Mouse (Mus musculus) MEL (cell line): Measurements from ENCODE around the gene Cwh43. TPM values are rescaled to one million over a fixed set of nuclear protein-coding genes. Genes with fewer than 3 reads are reported as not detected.

Source experiments
- DNase-seq: peaks from one replicate; pipeline ENCODE4 v3.0.0; 2011; ENCODE audit warnings: low read depth, low spot score
- H3K27ac ChIP-seq: 2 replicates; pipeline ENCODE4 v1.5.1; 2012; ENCODE audit warnings: low read depth, mild to moderate bottlenecking, control low read depth, low read length, moderate library complexity; ENCODE audit not compliant: control insufficient read depth
- H3K27me3 ChIP-seq, 2 experiments: fragments of 150-350 bp in 1 of 2; sonication (generic) in 1 of 2; 2 replicates each; pipeline ENCODE4 v1.6.1; 2012; ENCODE audit warnings: low read length in 2 of 2, mild to moderate bottlenecking in 2 of 2, improper control_type of control experiment in 1 of 2, moderate library complexity in 1 of 2; ENCODE audit not compliant: insufficient read depth in 2 of 2, control insufficient read depth in 1 of 2
- H3K36me3 ChIP-seq, 2 experiments: 2 replicates each; pipeline ENCODE4 v1.6.1; 2012 to 2014; ENCODE audit warnings: low read length in 2 of 2, improper control_type of control experiment in 1 of 2, inconsistent platforms in 1 of 2, mild to moderate bottlenecking in 1 of 2; ENCODE audit not compliant: insufficient read depth in 2 of 2, control insufficient read depth in 1 of 2
- H3K4me1 ChIP-seq, 2 experiments: fragments of 150-350 bp in 1 of 2; sonication (generic) in 1 of 2; 2 replicates each; pipeline ENCODE4 v1.6.1; 2012; ENCODE audit warnings: low read length in 2 of 2, improper control_type of control experiment in 1 of 2, mild to moderate bottlenecking in 1 of 2; ENCODE audit not compliant: insufficient read depth in 2 of 2, control insufficient read depth in 1 of 2
- H3K4me3 ChIP-seq, 2 experiments: fragments of 150-350 bp in 1 of 2; sonication (generic) in 1 of 2; 2 replicates each; pipeline ENCODE4 v1.5.1; 2012; ENCODE audit warnings: low read depth in 2 of 2, low read length in 2 of 2, mild to moderate bottlenecking in 2 of 2, moderate library complexity in 2 of 2, control low read depth in 1 of 2, improper control_type of control experiment in 1 of 2; ENCODE audit not compliant: control insufficient read depth in 1 of 2, insufficient read depth in 1 of 2
- H3K79me2 ChIP-seq: 2 replicates; pipeline ENCODE4 v1.6.1; 2012; ENCODE audit warnings: mild to moderate bottlenecking, low read length, moderate library complexity; ENCODE audit not compliant: control insufficient read depth, poor library complexity, insufficient read depth
- H3K9ac ChIP-seq: 2 replicates; pipeline ENCODE4 v1.6.1; 2012; ENCODE audit warnings: low read depth, mild to moderate bottlenecking, control low read depth, low read length, moderate library complexity; ENCODE audit not compliant: control insufficient read depth, poor library complexity, severe bottlenecking
- H3K9me3 ChIP-seq: fragments of 150-350 bp; sonication (generic); replicated peaks from 2 replicates; pipeline ENCODE4 v1.6.1; 2012; ENCODE audit warnings: mild to moderate bottlenecking, low read length, improper control_type of control experiment, moderate library complexity; ENCODE audit not compliant: insufficient read depth
- CHD1 ChIP-seq: IDR thresholded peaks from 2 replicates; pipeline ENCODE4 v1.6.1; 2012; ENCODE audit warnings: low read depth, mild to moderate bottlenecking, inconsistent platforms, low read length, improper control_type of control experiment
- CHD2 ChIP-seq: IDR thresholded peaks from 2 replicates; pipeline ENCODE4 v1.6.1; 2011; ENCODE audit warnings: low read length, improper control_type of control experiment
- CTCF ChIP-seq, 3 experiments: IDR thresholded peaks in 2 of 3; conservative IDR thresholded peaks in 1 of 3; 2 replicates each; pipeline ENCODE4 v1.5.1; 2011 to 2012; ENCODE audit warnings: low read length in 3 of 3, low read depth in 2 of 3, mild to moderate bottlenecking in 2 of 3, improper control_type of control experiment in 1 of 3, inconsistent platforms in 1 of 3, mixed read lengths in 1 of 3, moderate library complexity in 1 of 3; ENCODE audit not compliant: control insufficient read depth in 1 of 3, insufficient read depth in 1 of 3, poor library complexity in 1 of 3, severe bottlenecking in 1 of 3
- E2F4 ChIP-seq: IDR thresholded peaks from 2 replicates; pipeline ENCODE4 v1.6.1; 2011; ENCODE audit warnings: low read depth, low read length, improper control_type of control experiment, borderline replicate concordance
- ELF1 ChIP-seq: IDR thresholded peaks from 2 replicates; pipeline ENCODE4 v1.6.1; 2014; ENCODE audit warnings: low read depth, mild to moderate bottlenecking, inconsistent platforms, low read length, improper control_type of control experiment, moderate library complexity
- EP300 ChIP-seq, 2 experiments: IDR thresholded peaks; 2 replicates each; pipeline ENCODE4 v1.6.1; 2011; ENCODE audit warnings: improper control_type of control experiment in 2 of 2, low read length in 2 of 2, low read depth in 1 of 2, mild to moderate bottlenecking in 1 of 2
- ETS1 ChIP-seq: IDR thresholded peaks from 2 replicates; pipeline ENCODE4 v1.6.1; 2012; ENCODE audit warnings: low read depth, mild to moderate bottlenecking, inconsistent platforms, low read length, improper control_type of control experiment, moderate library complexity
- GABPA ChIP-seq: IDR thresholded peaks from 2 replicates; pipeline ENCODE4 v1.6.1; 2012; ENCODE audit warnings: low read depth, mild to moderate bottlenecking, inconsistent platforms, low read length, improper control_type of control experiment, moderate library complexity
- GATA1 ChIP-seq: IDR thresholded peaks from 2 replicates; pipeline ENCODE4 v1.6.1; 2011; ENCODE audit warnings: low read depth, low read length, improper control_type of control experiment
- HCFC1 ChIP-seq: IDR thresholded peaks from 2 replicates; pipeline ENCODE4 v1.6.1; 2012; ENCODE audit warnings: low read depth, mild to moderate bottlenecking, inconsistent platforms, low read length, improper control_type of control experiment, moderate library complexity
- KAT2A ChIP-seq: conservative IDR thresholded peaks from 2 replicates; pipeline ENCODE4 v1.6.1; 2012; ENCODE audit warnings: low read depth, low read length, improper control_type of control experiment, inconsistent platforms
- MAZ ChIP-seq: IDR thresholded peaks from 2 replicates; pipeline ENCODE4 v1.6.1; 2012; ENCODE audit warnings: low read depth, mild to moderate bottlenecking, inconsistent platforms, low read length, improper control_type of control experiment
- MYB ChIP-seq: IDR thresholded peaks from 2 replicates; pipeline ENCODE4 v1.6.1; 2011; ENCODE audit warnings: mild to moderate bottlenecking, low read depth, low read length, improper control_type of control experiment
- NELFE ChIP-seq: IDR thresholded peaks from 2 replicates; pipeline ENCODE4 v1.6.1; 2011; ENCODE audit warnings: low read depth, low read length, improper control_type of control experiment
- NRF1 ChIP-seq: IDR thresholded peaks from 2 replicates; pipeline ENCODE4 v1.6.1; 2014; ENCODE audit warnings: low read depth, mild to moderate bottlenecking, inconsistent platforms, low read length, improper control_type of control experiment, moderate library complexity; ENCODE audit not compliant: poor library complexity, insufficient read depth, severe bottlenecking
- POLR2A ChIP-seq, 2 experiments: IDR thresholded peaks; 2 replicates each; pipeline ENCODE4 v1.6.1; 2011 to 2012; ENCODE audit warnings: low read length in 2 of 2, mild to moderate bottlenecking in 2 of 2, control low read depth in 1 of 2, improper control_type of control experiment in 1 of 2, low read depth in 1 of 2, moderate library complexity in 1 of 2; ENCODE audit not compliant: control insufficient read depth in 1 of 2, insufficient read depth in 1 of 2, poor library complexity in 1 of 2
- POLR2AphosphoS2 ChIP-seq: IDR thresholded peaks from 2 replicates; pipeline ENCODE4 v1.6.1; 2011; ENCODE audit warnings: low read length, improper control_type of control experiment
- POLR2AphosphoS5 ChIP-seq: IDR thresholded peaks from 2 replicates; pipeline ENCODE4 v1.6.1; 2012; ENCODE audit warnings: low read depth, borderline replicate concordance, mild to moderate bottlenecking, inconsistent platforms, low read length, moderate library complexity, mixed read lengths
- RAD21 ChIP-seq: IDR thresholded peaks from 2 replicates; pipeline ENCODE4 v1.6.1; 2011; ENCODE audit warnings: mild to moderate bottlenecking, low read depth, low read length, improper control_type of control experiment
- SMC3 ChIP-seq: IDR thresholded peaks from 2 replicates; pipeline ENCODE4 v1.6.1; 2011; ENCODE audit warnings: low read depth, low read length, improper control_type of control experiment
- TBP ChIP-seq: IDR thresholded peaks from 2 replicates; pipeline ENCODE4 v1.8.0; 2011; ENCODE audit warnings: low read depth, low read length, improper control_type of control experiment
- TCF12 ChIP-seq: IDR thresholded peaks from 2 replicates; pipeline ENCODE4 v1.6.1; 2014; ENCODE audit warnings: low read depth, mild to moderate bottlenecking, inconsistent platforms, low read length, improper control_type of control experiment, moderate library complexity
- USF1 ChIP-seq: IDR thresholded peaks from 2 replicates; pipeline ENCODE4 v1.6.1; 2014; ENCODE audit warnings: low read depth, mild to moderate bottlenecking, inconsistent platforms, low read length, improper control_type of control experiment, moderate library complexity
- ZC3H11A ChIP-seq: IDR thresholded peaks from 2 replicates; pipeline ENCODE4 v1.6.1; 2012; ENCODE audit warnings: low read depth, mild to moderate bottlenecking, inconsistent platforms, low read length, improper control_type of control experiment
- ZNF384 ChIP-seq: IDR thresholded peaks from 2 replicates; pipeline ENCODE4 v1.6.1; 2012; ENCODE audit warnings: low read depth, mild to moderate bottlenecking, inconsistent platforms, low read length, improper control_type of control experiment
- polyA plus RNA-seq, 2 experiments: library from polyadenylated mRNA; stranded (reverse) in 1 of 2; unstranded in 1 of 2; fragments of >175 nt in 1 of 2; fragments of >200 nt in 1 of 2; gene quantifications; 2 replicates each; pipeline versions ENCODE4 v1.2.1 to v1.2.4; 2012; ENCODE audit warnings: low replicate concordance in 2 of 2, low read depth in 1 of 2; ENCODE audit not compliant: insufficient read length in 2 of 2, insufficient read depth in 1 of 2, missing spikeins in 1 of 2
- total RNA-seq: library from RNA; depleted of rRNA; stranded (reverse); fragments of 300-350 nt; gene quantifications from 2 replicates; pipeline ENCODE4 v1.2.3, GENCODE M21; 2012

Gene Cwh43
- total and polyA plus RNA-seq, 3 experiments = not detected

DNA sequence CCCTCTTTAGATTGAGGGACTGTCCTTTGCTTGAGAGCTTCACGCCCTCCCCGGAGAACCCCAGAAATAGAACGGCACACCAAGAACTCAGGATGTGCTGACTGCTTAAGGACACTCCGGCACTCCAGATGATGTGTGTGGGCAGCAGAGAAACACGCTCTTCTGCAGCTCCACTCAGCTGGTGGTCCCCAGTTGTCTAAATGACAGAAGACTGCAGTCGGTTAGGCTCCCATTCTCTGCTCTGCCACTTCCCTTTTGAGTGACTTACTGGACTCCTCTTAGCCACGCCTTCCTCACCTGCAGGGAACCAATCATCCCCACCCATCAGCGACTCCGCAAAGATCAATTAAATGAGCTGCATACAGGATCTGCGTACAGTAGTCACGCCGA, 46.1 kb upstream of the Cwh43 start:
- Histone ChIP-seq H3K4me1 (peaks cover 11 to 27% of the 10 kb centered on the region in 2 experiments), H3K36me3 (peaks cover 0 to 21% of the 10 kb centered on the region in 2 experiments; a peak in 2 of 4 replicates), H3K9ac (no peak overlapping the region), H3K27me3 (no peaks in the 10 kb centered on the region), H3K27ac (no peak overlapping the region), H3K9me3 (no peaks in the 10 kb centered on the region), H3K4me3 (no peak overlapping the region), H3K79me2 (no peaks in the 10 kb centered on the region)
- DNase-seq = no peak
- TF ChIP-seq ELF1 (no peak), POLR2A (IDR thresholded peaks at IDR 0.05; ENCODE audit: control insufficient read depth in 1 of 2, insufficient read depth in 1 of 2, low read depth in 1 of 2, low read length in 2 of 2, poor library complexity in 1 of 2) (no peak), SMC3 (no peak), USF1 (no peak), MAZ (no peak), MYB (no peak), GATA1 (no peak), TCF12 (no peak), CHD2 (no peak), KAT2A (no peak), EP300 (IDR thresholded peaks at IDR 0.05; ENCODE audit: low read depth in 1 of 2, low read length in 2 of 2) (no peak), CHD1 (no peak), ZNF384 (no peak), NRF1 (no peak), NELFE (no peak)

- Histone ChIP-seq H3K36me3 (peaks cover 0 to 17% of the 10 kb centered on the region in 2 experiments; a peak in 2 of 4 replicates), H3K4me1 (peaks cover 6 to 28% of the 10 kb centered on the region in 2 experiments), H3K9ac (no peak overlapping the region), H3K9me3 (no peaks in the 10 kb centered on the region), H3K4me3 (no peak overlapping the region), H3K27ac (no peak overlapping the region), H3K27me3 (no peaks in the 10 kb centered on the region), H3K79me2 (no peaks in the 10 kb centered on the region)
- no peak for TF ChIP-seq USF1
- no peak for TF ChIP-seq E2F4
- TF ChIP-seq HCFC1 = no peak
- no peak for TF ChIP-seq GATA1
- no peak for TF ChIP-seq RAD21
- TF ChIP-seq TBP = no peak
- no peak for TF ChIP-seq CTCF (IDR thresholded peaks at IDR 0.05 in 2 of 3, conservative IDR thresholded peaks at IDR 0.05 in 1 of 3; ENCODE audit: control insufficient read depth in 1 of 3, insufficient read depth in 1 of 3, low read depth in 2 of 3, low read length in 3 of 3, poor library complexity in 1 of 3, severe bottlenecking in 1 of 3)
- no peak for TF ChIP-seq GABPA
- no peak for TF ChIP-seq POLR2AphosphoS2
- TF ChIP-seq ZC3H11A = no peak
- no peak for TF ChIP-seq POLR2AphosphoS5
- no peak for TF ChIP-seq ETS1
- no peak for DNase-seq
These were observed 45.6 kb upstream of the Cwh43 start for GRCm38 (mm10) chr5:73360240-73360639.
